Mouse (Mus musculus) embryonic facial prominence, embryonic 15.5 days (tissue): ENCODE data around the gene Kdelr2. TPM values are rescaled to one million over a fixed set of nuclear protein-coding genes. Genes with fewer than 3 reads are reported as not detected.

ENCODE experiments used
- polyA plus RNA-seq: library from polyadenylated mRNA; unstranded; fragments of >200 nt; fragmentation: Nextera tagmentation; extraction: Ambion mirVana; gene quantifications from 2 replicates; pipeline ENCODE4 v1.2.1, GENCODE M21; 2015

Kdelr2 gene
- polyA plus RNA-seq, 1 experiment from 2014 or later: 417 TPM

Other genes starting within 250 kb of the Kdelr2 start
- 13.4 and 15.4 TPM in 2 replicates for gene Rbak, start 223.1 kb upstream of the Kdelr2 start, polyA plus RNA-seq
- gene Spdye4b, start 222.8 kb upstream of the Kdelr2 start, polyA plus RNA-seq: not detected in 2 replicates
- not detected in 2 replicates for gene Spdye4a, start 176.9 kb upstream of the Kdelr2 start, polyA plus RNA-seq
- 16.9 TPM in 2 replicates for gene Zfp12, start 168.7 kb upstream of the Kdelr2 start, polyA plus RNA-seq
- 4.4 and 5.2 TPM in 2 replicates for gene Zfp316, start 133.8 kb upstream of the Kdelr2 start, polyA plus RNA-seq
- gene Zfp853, start 110.2 kb upstream of the Kdelr2 start, polyA plus RNA-seq: 0.29 and 0.32 TPM in 2 replicates
- 33.1 and 33.7 TPM in 2 replicates for gene E130309D02Rik, start 88.5 kb upstream of the Kdelr2 start, polyA plus RNA-seq
- 74.6 and 77.8 TPM in 2 replicates for gene Zdhhc4, start 74.6 kb upstream of the Kdelr2 start, polyA plus RNA-seq
- gene Grid2ip, start 46.5 kb upstream of the Kdelr2 start, polyA plus RNA-seq: 0.68 and 1.8 TPM in 2 replicates
- 11.9 and 13.3 TPM in 2 replicates for gene Daglb, start 60.7 kb downstream of the Kdelr2 start, polyA plus RNA-seq
- 488 and 536 TPM in 2 replicates for gene Rac1, start 124.2 kb downstream of the Kdelr2 start, polyA plus RNA-seq
- 61.1 and 62.0 TPM in 2 replicates for gene Cyth3, start 218.6 kb downstream of the Kdelr2 start, polyA plus RNA-seq